Mouse (Mus musculus) limb, embryonic 15.5 days (tissue): ENCODE data around the gene Col17a1. TPM values are rescaled to one million over a fixed set of nuclear protein-coding genes. Genes with fewer than 3 reads are reported as not detected.

Experiments
- ATAC-seq: fragments of 200-750 bp; cut with Nextera tagmentation; 2 replicates; pipeline ENCODE4 v1.8.0; 2017; ENCODE audit warnings: low read depth, moderate TSS enrichment; ENCODE audit not compliant: insufficient number of reproducible peaks, low FRiP score, low TSS enrichment
- H3K27ac ChIP-seq: fragments of 300-500 bp; sonication (generic); 2 replicates; pipeline ENCODE4 v1.5.1; 2015; ENCODE audit warnings: moderate library complexity, mild to moderate bottlenecking, inconsistent platforms
- H3K27me3 ChIP-seq: fragments of 300-500 bp; sonication (generic); 2 replicates; pipeline ENCODE4 v1.6.1; 2015; ENCODE audit warnings: inconsistent platforms
- H3K36me3 ChIP-seq: fragments of 300-500 bp; sonication (generic); 2 replicates; pipeline ENCODE4 v1.6.1; 2015; ENCODE audit warnings: inconsistent platforms
- H3K4me1 ChIP-seq: fragments of 300-500 bp; sonication (generic); 2 replicates; pipeline ENCODE4 v1.6.1; 2015; ENCODE audit warnings: inconsistent platforms
- H3K4me2 ChIP-seq: fragments of 300-500 bp; sonication (generic); 2 replicates; pipeline ENCODE4 v1.6.1; 2015; ENCODE audit warnings: mild to moderate bottlenecking, inconsistent platforms
- H3K4me3 ChIP-seq: fragments of 300-500 bp; sonication (generic); 2 replicates; pipeline ENCODE4 v1.5.1; 2015; ENCODE audit warnings: mild to moderate bottlenecking, inconsistent platforms
- H3K9ac ChIP-seq: fragments of 300-500 bp; sonication (generic); 2 replicates; pipeline ENCODE4 v1.6.1; 2015; ENCODE audit warnings: inconsistent platforms
- H3K9me3 ChIP-seq: fragments of 300-500 bp; sonication (generic); 2 replicates; pipeline ENCODE4 v1.6.1; 2016; ENCODE audit warnings: inconsistent platforms
- WGBS: fragments of 180-500 bp; shearing (Covaris S2); methylation state at CpG from one replicate; pipeline ENCODE4 v1.1.7; 2015; 5-methylcytosine and 5-hydroxymethylcytosine counted together
- polyA plus RNA-seq: library from polyadenylated mRNA; unstranded; fragments of >200 nt; fragmentation: Nextera tagmentation; extraction: Ambion mirVana; gene quantifications from 2 replicates; pipeline ENCODE4 v1.2.1, GENCODE M21; 2015

Col17a1 gene
- 30.8 and 32.9 TPM in 2 replicates for polyA plus RNA-seq

DNA sequence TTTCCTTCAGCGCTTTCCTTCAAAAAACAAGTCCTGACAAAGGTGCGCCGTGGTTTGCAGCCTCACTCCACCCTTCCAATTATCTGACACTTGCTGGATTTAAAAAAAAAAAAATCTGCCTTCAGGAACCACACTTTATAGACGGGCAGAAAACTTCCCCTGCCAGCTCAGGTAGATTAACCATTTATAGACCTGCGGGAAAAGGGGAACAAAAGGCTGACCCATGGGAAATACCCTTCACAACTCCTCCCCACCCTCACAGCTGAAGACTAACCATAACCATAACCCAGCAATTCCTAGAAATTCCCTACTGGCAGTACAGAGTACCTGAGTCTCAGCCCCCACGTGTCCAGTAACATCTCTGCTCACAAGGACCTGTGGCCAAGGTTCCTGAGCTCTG, at the start of gene Col17a1:
Col17a1 (minus strand) TSS at position 101 of the 400 bp plus-strand sequence.
- Histone ChIP-seq H3K27me3 (no peaks in the 10 kb centered on the region), H3K4me1 (peaks cover 9% of the 10 kb centered on the region), H3K4me3 (peak within 1 kb of the TSS; percentile 30), H3K27ac (peak within 1 kb of the TSS; percentile 57), H3K9me3 (no peaks in the 10 kb centered on the region), H3K36me3 (no peaks in the 10 kb centered on the region), H3K9ac (no peak within 1 kb of the TSS), H3K4me2 (no peak within 1 kb of the TSS)
- WGBS: 49% methylated on average over 6 of the region's 6 CpGs
- ATAC-seq: no peak

DNA sequence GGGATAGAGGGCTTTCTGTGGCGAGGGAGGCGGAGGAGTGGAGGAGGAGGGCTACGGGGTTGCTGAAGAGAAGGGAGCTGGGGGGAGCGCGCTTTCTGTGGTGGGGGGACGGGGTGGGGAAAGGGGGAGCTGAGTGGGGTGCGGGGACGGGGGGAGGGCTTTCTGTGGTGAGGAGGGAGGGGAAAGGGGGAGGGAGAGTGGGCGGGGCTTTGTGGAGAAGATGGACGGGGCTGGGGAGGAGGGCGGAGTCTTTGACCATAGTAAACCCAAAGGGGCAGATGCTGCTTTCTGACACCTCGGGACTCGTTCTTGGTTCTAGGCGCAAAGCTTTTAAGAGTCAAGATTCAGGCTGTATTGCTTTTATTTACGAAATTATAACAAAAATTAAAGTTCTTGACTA, 40.0 kb upstream of the Col17a1 start:
- 4% methylated on average over 15 of the region's 15 CpGs for WGBS
- Histone ChIP-seq H3K4me1 (peaks cover 34% of the 10 kb centered on the region), H3K27ac (peak overlapping the region; percentile 98), H3K4me3 (peak overlapping the region; percentile 75), H3K27me3 (no peaks in the 10 kb centered on the region), H3K9ac (peak overlapping the region; percentile 82), H3K36me3 (peaks cover 35% of the 10 kb centered on the region), H3K9me3 (no peaks in the 10 kb centered on the region), H3K4me2 (peak overlapping the region; percentile 49)
- ATAC-seq: no peak

DNA sequence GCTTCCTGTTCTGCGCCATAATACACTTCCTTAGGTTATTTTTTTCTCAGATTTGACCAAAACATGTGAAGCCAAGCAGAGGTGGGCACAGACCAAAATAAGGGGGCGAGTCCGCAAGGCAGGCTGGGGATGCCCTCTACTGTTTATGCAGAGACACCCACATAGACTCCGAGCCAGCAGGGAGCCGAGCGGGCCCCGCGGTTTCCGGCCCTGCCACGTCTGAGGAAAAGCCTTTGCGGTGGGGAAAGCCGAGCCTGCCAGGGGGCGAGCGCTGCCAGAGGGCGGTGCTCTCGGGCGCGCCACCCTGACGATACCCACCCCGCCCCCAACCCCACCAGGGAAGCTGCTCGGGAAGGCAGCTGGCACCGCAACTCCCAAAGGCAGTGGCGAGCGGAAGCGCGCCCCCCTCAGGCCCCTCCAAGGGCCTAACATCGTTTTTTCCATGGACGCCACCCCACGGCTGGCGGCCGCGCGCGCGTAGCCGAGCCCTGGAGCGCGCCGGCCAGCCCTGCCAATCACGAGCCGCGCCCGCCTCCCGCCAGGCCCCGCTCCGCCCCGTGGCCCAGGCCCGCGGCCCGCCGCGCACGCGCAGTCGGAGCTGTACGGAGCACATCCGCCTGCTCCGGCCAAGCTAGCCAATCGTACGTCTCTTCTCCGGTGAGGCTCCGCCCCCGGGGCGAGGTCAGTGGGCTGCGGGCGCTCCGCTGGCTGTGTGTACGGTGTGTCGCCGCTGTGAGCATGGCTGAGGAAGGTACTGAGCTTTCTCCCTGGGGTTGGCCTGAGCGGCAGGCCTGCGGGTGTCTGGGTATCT, 39.4 kb upstream of the Col17a1 start, which contains the start of gene Sfr1:
Sfr1 (plus strand) TSS at position 612 of the 811 bp plus-strand sequence.
- Histone ChIP-seq H3K9me3 (no peaks in the 10 kb centered on the region), H3K27ac (peak within 1 kb of the TSS; percentile 98), H3K9ac (peak within 1 kb of the TSS; percentile 82), H3K4me1 (peaks cover 36% of the 10 kb centered on the region), H3K4me3 (peak within 1 kb of the TSS; percentile 75), H3K36me3 (peaks cover 31% of the 10 kb centered on the region), H3K4me2 (peak within 1 kb of the TSS; percentile 61), H3K27me3 (no peaks in the 10 kb centered on the region)
- WGBS: under 1% methylated on average over 59 of the region's 72 CpGs
- peak; percentile 96 for ATAC-seq

DNA sequence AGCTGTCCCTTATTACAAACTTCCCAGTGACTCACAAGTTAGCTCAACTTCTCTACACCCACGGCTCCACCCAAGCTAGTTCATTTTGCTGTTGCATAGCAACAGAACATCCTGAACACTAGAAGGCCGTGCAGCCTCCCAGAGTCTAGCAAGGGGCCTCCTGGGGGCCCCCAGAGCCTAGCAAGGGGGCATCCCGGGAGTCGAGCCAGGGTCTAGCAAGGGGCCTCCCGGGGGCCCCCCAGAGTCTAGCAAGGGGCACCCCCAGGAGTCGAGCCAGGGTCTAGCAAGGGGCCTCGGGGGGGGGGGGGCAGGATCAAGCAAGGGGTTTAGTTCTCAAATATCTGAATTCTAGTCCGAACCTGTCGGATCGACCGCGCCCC, 38.8 kb upstream of the Col17a1 start:
- ATAC-seq: peak; percentile 81
- H3K4me3 ChIP-seq: peak overlapping the region; percentile 75
- H3K9ac ChIP-seq: peak overlapping the region; percentile 48
- no peaks in the 10 kb centered on the region for H3K9me3 ChIP-seq
- peaks cover 39% of the 10 kb centered on the region for H3K4me1 ChIP-seq
- peak overlapping the region; percentile 98 for H3K27ac ChIP-seq
- no peaks in the 10 kb centered on the region for H3K27me3 ChIP-seq
- H3K36me3 ChIP-seq: peaks cover 25% of the 10 kb centered on the region
- peak overlapping the region; percentile 61 for H3K4me2 ChIP-seq
- WGBS: under 1% methylated on average over 12 of the region's 12 CpGs

DNA sequence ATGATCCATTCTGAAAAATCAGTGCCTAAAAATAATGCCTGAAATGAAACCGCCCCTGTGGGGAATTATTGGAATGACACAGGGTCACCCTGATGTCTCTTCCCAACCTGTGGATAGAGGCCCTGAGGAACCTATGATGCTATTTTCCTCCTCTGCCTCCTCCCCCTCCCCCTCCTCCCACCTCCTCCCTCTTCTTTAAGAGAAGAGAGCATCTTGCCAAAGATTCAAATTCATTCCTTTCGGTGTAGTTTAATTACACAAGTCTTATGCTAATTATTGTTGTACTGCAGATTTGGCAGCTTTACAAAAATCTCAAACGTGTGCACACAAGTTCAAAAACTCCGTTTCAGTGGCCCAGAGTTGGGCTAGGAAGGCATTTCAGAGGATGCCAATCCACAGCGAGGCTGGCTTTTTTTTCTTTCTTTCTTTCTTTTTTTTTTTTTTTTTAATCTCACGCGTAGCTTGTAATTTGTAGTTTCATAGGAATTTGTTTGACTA, 33.8 kb upstream of the Col17a1 start:
- ATAC-seq: no peak
- no peak overlapping the region for H3K27ac ChIP-seq

DNA sequence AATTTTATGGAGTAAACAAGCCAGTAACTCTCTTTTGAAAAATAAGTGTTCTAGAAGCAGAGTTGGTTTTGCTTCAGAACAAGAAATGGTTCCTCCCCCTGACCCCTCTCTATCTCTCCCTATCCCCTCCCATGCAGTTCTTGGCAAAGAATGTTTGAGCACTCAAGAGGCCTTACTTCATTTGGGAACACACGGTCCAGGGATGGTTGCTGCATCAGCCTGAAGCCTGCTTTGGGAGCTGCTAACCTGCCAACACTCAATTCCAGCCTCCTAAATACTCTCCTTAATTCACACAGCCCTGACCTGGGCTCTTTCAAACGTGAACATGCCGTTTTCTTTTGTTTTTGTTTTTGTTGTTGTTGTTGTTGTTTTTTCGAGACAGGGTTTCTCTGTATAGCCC, 33.0 kb upstream of the Col17a1 start:
- WGBS: 75% methylated on average over 4 of the region's 4 CpGs
- Histone ChIP-seq H3K4me1 (peaks cover 26% of the 10 kb centered on the region), H3K4me3 (no peak overlapping the region), H3K4me2 (no peak overlapping the region), H3K27me3 (no peaks in the 10 kb centered on the region), H3K27ac (no peak overlapping the region), H3K9me3 (no peaks in the 10 kb centered on the region), H3K36me3 (no peaks in the 10 kb centered on the region), H3K9ac (no peak overlapping the region)
- no peak for ATAC-seq

More for the DNA sequence above, 33.8 kb upstream of the Col17a1 start:
- H3K36me3 ChIP-seq: no peaks in the 10 kb centered on the region
- no peak overlapping the region for H3K9ac ChIP-seq
- H3K4me3 ChIP-seq: no peak overlapping the region
- no peaks in the 10 kb centered on the region for H3K9me3 ChIP-seq
- no peak overlapping the region for H3K4me2 ChIP-seq
- peaks cover 34% of the 10 kb centered on the region for H3K4me1 ChIP-seq
- 34% methylated on average over 7 of the region's 7 CpGs for WGBS
- H3K27me3 ChIP-seq: no peaks in the 10 kb centered on the region

DNA sequence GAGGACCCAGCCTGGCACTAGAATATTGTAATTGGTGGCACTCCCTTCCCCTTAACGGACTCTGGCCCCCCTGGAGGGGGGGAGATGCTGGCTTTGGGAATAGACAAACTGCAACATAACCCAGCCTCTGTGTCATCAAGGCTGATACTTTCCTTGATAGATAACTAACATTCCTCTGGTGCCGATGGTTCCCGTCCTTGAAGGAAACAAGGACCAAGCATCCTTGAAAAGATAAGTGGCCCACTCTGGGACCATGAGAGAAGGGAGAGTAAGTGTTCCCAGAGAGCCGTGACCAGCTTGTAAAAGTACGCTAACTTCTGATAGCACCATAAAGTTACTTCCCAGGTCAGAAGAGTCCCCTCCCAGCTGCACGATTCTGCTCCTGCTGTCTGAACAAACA, 30.6 kb upstream of the Col17a1 start:
- Histone ChIP-seq H3K4me3 (no peak overlapping the region), H3K9ac (no peak overlapping the region), H3K27me3 (no peaks in the 10 kb centered on the region), H3K36me3 (no peaks in the 10 kb centered on the region), H3K4me2 (no peak overlapping the region), H3K9me3 (no peaks in the 10 kb centered on the region), H3K27ac (no peak overlapping the region), H3K4me1 (peaks cover 9% of the 10 kb centered on the region; the same call in 1 of the 2 replicates)
- no peak for ATAC-seq
- WGBS: 48% methylated on average over 6 of the region's 6 CpGs

DNA sequence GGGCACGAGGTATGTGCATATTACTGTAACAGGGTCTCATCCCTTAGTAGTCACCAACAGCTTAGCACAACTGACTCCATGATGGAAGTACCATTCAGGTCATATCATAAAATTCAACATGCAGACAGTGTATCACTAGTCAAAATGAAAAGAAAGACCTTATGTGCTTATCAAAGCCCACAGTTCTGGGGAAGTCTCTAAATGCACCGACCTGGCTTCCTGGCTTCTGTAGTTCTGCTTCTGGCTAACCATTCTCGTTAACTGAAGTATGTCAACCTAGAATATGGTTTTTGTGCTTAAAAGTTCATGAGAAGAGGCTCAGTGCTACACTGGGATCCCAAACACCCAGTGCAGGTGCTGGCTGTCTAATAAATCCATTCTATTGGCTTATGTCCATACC, 27.3 kb upstream of the Col17a1 start:
- H3K4me1 ChIP-seq: peaks cover 4% of the 10 kb centered on the region; the same call in 1 of the 2 replicates
- 78% methylated on average over 3 of the region's 3 CpGs for WGBS
- no peaks in the 10 kb centered on the region for H3K9me3 ChIP-seq
- H3K27ac ChIP-seq: no peak overlapping the region
- no peak overlapping the region for H3K9ac ChIP-seq
- no peak for ATAC-seq
- H3K36me3 ChIP-seq: no peaks in the 10 kb centered on the region
- no peak overlapping the region for H3K4me3 ChIP-seq
- no peaks in the 10 kb centered on the region for H3K27me3 ChIP-seq
- no peak overlapping the region for H3K4me2 ChIP-seq

DNA sequence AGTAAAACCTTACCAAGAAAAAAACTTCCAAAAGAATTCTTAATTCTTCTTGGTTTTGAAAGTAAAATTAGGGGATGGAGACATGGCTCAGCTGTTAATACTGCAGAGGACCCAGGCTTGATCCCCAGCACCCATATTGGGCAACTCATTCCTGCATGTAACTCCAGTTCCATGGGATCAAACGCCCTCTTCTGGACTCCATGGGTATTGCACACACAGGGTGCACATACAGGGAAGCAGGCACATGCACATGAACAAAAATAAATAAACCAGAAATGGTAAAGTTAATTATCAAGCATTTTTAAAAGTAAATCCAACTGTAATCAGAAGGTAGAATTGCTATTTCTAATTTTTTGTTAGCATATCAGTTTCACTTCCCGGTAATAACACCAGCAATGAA, 24.2 kb upstream of the Col17a1 start:
- no peak for ATAC-seq
- Histone ChIP-seq H3K4me1 (peaks cover 9% of the 10 kb centered on the region; the same call in 1 of the 2 replicates), H3K9me3 (no peaks in the 10 kb centered on the region), H3K9ac (no peak overlapping the region), H3K27ac (no peak overlapping the region), H3K27me3 (no peaks in the 10 kb centered on the region), H3K4me2 (no peak overlapping the region), H3K4me3 (no peak overlapping the region), H3K36me3 (no peaks in the 10 kb centered on the region)
- 62% methylated on average over 2 of the region's 2 CpGs for WGBS

DNA sequence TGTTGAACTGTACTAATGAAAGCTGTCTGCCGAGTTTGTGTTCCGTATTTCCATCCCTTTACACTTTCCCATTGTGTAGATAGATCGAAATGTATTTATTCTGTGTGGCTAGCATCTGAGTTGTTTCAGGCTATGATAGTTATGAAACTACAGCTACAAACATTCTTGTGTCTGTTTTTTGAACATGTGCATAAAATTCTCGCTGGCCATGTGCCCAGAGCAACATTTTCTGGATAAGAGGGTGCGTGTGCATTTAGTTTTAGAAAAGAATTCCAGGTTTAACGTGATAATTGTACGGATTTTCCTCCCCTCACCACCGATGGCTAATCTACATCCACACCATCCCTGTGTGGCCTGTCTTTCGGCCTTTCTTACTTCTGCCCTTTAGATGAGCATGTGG, 21.6 kb upstream of the Col17a1 start:
- Histone ChIP-seq H3K27me3 (no peaks in the 10 kb centered on the region), H3K4me3 (no peak overlapping the region), H3K9me3 (no peaks in the 10 kb centered on the region), H3K36me3 (no peaks in the 10 kb centered on the region), H3K4me2 (no peak overlapping the region), H3K27ac (no peak overlapping the region), H3K4me1 (peaks cover 9% of the 10 kb centered on the region; the same call in 1 of the 2 replicates), H3K9ac (no peak overlapping the region)
- ATAC-seq: no peak
- 43% methylated on average over 9 of the region's 9 CpGs for WGBS

DNA sequence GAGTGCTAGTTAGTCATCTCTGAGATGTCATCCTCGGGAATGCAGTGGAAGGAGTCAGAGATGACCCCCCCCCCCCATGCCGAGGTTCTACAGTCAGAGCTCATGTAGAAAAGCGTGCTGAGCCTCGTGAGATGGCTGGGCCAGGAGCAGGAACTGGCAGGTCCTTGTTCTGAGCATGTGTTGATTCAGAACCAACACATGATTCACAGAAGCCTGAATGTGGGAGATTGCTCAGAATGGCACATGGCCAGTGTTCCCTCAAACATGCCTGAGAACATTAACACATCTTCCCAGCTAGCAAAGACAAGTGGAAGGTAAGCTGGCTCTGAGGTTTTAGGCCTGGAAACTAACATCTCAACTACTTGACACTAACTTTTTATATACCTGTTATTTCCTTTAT, 18.5 kb upstream of the Col17a1 start:
- 77% methylated on average over 4 of the region's 4 CpGs for WGBS

DNA sequence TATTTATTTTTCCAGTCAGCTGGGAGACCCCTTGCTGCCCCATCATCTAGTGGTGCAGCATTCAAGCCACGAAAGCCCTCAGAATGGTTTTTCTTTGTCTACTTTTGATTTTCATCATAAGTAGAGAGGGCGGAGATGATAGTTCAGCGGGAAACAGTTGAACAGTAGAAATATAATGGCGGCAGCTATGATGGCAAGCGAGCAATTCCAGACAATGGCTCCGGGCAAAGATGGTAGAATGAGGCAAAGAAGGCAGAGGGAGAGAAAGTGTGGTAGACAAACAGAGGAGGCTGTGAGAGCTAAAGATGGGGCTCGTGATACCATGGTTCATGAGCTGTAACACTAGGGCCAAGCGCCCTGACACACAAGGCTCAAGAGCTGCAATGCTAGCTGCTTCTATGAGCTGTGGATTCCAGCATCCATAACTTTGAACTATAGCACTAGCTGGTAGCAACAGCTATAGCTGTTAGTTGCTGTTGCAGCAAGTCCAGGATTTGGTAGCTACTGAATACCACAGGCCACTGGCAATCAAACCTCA, 13.9 kb upstream of the Col17a1 start:
- Histone ChIP-seq H3K27me3 (no peaks in the 10 kb centered on the region), H3K4me1 (no peaks in the 10 kb centered on the region), H3K4me3 (no peak overlapping the region), H3K27ac (no peak overlapping the region), H3K36me3 (no peaks in the 10 kb centered on the region), H3K9ac (no peak overlapping the region), H3K9me3 (no peaks in the 10 kb centered on the region), H3K4me2 (no peak overlapping the region)
- ATAC-seq: no peak
- 93% methylated on average over 8 of the region's 8 CpGs for WGBS

More for the DNA sequence above, 18.5 kb upstream of the Col17a1 start:
- H3K9ac ChIP-seq: no peak overlapping the region
- H3K4me2 ChIP-seq: no peak overlapping the region
- no peaks in the 10 kb centered on the region for H3K36me3 ChIP-seq
- no peaks in the 10 kb centered on the region for H3K9me3 ChIP-seq
- H3K27me3 ChIP-seq: no peaks in the 10 kb centered on the region
- H3K4me1 ChIP-seq: peaks cover 9% of the 10 kb centered on the region; the same call in 1 of the 2 replicates
- H3K27ac ChIP-seq: no peak overlapping the region
- no peak overlapping the region for H3K4me3 ChIP-seq
- ATAC-seq: no peak
